Mouse (Mus musculus): ENCODE data around the gene Anapc5.

Gene Anapc5

DNA sequence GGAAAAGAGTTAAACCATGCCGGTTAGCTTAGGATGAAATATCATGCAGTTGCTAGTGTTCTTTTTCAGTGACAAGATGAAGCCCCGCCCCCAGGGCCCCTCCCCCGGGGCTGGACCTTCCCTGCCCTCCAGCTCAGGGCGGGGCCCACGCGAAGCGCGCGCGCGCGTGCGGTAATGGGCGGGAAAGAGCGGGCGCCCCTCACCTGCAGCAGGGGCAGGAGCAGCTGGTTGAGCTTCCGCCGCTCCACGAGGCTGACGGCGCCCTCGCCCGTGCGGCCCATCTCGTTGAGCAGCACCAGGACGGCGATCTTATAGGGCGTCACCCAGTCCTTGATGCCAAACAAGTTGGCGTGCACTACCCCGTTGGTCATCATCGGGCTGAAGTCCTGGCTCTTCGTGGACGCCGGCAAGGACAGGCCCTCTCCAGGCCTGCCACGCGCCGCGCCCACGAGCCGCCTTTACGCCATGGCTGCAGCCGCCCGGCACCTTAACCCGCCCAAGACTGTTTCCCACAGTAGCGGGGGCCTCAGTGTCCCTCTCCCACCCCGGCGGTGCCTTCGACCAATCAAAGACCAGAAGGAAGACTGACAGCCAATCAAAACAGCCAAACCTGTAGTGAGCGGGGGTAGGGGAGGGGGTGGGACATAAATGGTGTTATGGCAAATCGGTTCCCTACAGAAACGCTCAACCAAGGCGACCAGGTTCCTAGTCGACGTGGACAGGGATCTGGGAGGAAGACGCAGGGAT, at the start of gene Anapc5:
Gene Anapc5, minus strand, starts transcription at position 563 of the 747 bp plus-strand sequence.
- DNase-seq (ENCODE audit: low spot score) = peak; percentile 62

DNA sequence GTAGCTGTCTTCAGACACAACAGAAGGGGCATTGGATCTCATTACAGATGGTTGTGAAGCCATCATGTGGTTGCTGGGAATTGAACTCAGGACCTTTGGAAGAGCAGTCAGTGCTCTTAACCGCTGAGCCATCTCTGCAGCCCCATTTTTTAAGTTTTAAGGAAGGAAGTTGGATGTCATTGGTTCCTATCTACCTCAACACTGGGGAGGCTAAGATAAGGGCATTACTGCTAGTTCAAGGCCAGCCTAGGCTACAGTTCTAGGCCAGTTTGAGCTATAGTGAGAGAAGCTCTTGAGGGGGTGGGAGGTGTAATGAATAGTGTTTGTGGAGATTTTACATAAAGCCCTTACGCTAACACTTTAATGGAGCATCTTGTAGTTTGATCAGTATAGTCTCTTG, 41.9 kb upstream of the Anapc5 start:
- no peak for DNase-seq (ENCODE audit: low spot score)

DNA sequence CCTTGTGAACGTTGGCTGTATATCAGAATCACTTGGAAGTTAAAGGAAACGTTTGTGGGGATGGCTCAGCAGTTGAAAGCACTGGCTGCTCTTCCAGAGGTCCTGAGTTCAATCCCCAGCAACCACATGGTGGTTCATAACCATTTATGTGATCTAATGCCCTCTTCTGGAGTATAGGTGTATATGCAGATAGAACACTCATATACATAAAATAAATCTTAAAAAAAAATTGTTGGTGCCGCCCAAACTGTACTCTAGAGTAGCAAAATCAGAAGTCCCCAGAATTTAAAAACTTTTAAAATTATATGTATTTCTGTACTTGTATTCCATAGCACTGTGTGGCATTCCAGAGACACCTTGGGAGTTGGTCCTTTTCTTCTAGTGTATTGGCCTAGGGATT, 34.7 kb upstream of the Anapc5 start:
- no peak for DNase-seq (ENCODE audit: low spot score)

DNA sequence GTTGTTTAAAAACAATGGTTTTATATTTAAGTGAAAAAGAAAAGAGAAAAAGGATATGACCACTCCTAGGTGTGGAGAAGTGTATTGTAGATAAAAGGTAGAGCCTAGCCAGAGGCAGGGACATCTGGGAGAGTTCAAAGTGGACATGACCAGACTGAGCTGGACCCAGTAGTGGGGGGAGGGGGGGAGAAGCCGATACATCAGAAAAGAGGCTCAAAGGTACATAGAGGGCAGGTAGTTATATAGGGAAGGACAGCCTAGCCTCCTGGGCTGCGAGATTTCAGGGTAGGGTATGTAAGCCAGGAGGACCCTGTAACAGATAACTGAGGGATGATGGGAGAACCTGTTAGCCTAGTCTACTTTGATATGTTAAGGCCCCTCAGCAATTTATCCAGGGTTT, 31.5 kb upstream of the Anapc5 start:
- no peak for DNase-seq (ENCODE audit: low spot score)

DNA sequence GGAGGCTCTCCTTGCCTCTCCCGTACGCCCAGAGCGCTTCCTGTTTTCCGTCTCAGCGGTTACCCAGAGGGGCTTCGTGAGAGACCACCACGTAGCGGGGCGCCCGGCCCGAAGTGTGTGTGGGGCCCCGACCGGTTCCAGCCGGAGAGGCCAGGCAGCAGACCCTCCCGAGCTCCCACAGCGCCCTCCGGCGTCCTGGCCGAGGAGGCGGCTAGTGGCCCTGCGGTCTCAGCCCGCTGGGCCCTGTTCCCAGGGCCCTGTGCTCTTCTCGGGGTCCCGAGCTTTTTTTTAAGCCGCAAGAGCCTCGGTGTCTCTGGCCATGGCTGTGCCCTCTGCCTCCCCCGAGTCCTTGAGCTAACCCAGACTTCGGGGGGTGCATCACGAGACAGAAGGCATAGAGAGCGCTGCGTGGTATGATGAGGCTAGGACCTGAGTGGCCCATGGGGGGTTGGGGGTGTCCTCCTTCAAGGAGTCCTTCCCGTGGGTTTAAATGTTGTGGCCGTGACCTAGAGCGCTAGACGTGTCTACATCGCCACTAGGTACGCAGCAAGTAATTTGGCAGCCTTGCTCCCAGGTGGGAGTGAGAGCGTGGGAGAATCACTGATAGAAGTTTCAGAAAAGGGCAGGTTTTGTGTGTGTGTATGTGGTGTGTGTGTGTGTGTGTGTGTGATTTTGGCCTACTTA, 29.3 kb upstream of the Anapc5 start:
- DNase-seq (ENCODE audit: low spot score) = no peak

DNA sequence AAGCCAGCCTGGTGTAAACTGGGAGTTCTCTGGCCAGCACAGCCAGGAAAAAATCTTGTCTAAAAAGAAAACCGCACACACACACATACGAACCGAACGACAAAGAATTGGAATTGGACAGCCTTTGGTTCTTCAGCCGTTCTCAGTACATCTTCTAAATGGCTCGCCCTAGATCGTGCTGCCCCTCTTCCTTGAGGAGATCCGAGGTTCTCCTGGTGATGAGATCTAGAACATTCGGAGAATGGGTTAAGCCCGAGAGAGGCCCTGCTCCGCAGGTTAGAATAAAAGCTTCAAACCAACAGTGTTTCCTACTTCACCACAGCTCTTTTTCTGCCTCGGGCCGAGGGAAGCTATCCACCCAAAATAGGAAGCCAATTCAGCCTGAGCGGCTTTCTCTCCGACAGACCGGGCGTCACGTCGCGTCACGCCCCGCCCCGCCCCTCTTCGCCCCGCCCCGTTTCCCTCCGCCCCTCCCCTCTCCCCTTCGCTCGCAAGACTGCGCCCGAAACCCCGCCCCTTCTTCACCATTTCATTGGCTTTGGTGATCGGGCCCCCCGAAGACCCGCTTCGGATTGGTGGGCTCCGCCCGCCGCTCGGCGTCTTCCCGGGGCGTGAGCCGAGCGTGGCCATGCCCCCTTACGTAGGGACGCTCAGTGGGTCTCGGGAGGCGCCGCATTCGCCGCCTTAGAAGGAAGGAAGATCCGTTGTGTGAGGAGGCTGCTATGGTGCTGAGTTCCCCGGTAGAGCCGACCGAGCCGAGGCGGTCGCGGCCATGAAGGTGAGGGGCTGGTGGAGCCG, 28.6 kb upstream of the Anapc5 start, which contains the start of gene Rnf34:
Gene Rnf34, plus strand, starts transcription at position 528 of the 798 bp plus-strand sequence.
- DNase-seq (ENCODE audit: low spot score) = peak; percentile 81

DNA sequence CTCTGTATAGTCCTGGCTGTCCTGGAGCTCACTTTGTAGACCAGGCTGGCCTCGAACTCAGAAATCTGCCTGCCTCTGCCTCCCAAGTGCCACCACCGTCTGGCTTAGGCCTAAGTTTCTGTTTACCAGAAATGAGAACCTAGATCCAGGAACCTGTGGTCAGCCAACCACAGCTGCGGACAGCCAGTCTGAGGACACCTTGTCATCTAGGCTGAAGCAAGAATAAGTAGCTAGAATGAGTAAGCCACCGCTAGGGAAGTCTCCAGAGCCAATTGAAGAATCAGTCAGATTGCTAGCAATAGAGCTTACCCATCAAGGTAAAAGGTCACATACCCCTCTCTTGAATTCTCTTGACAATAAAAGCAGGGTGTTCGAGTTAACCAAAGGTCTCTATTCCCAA, 22.7 kb upstream of the Anapc5 start:
- no peak for DNase-seq (ENCODE audit: low spot score)

DNA sequence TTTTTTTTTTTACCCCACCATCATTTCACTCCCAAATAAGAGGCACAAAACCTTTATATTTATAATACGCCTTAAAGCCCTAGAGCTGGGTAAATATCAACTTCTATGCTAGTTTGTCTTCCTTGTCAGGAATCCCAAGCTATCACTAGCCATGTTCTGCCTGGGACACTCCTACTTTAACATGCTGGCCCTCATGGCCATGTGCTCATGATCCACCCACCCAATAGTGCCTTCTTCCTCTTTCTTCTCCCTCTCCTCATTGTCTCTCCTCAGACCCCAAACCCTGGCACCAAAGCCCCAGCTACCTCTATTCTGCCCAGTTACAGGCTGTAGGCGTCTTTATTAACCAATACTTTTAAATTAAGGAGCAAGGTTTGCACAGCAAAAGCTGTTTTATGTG, 20.0 kb upstream of the Anapc5 start:
- DNase-seq (ENCODE audit: low spot score) = no peak

DNA sequence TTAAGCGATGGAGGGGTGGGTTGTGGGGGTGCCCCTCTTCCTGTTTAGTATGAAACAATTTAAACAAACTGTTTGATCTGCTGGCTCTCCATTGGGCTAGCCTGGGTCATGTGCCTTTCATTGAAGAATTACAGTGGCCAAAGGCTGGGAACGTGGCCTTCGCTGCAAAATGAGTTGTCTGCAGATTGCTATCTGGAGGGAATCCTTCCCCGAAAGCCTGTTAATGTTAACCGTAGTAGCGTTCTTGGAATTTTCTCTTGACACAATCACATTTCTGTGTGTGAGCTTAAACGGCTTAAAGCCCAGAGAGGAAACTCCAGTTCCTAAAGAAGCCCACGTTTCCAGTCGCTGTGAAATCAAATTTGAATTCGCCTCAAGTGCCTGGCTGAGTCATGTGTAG, 11.9 kb upstream of the Anapc5 start:
- no peak for DNase-seq (ENCODE audit: low spot score)

DNA sequence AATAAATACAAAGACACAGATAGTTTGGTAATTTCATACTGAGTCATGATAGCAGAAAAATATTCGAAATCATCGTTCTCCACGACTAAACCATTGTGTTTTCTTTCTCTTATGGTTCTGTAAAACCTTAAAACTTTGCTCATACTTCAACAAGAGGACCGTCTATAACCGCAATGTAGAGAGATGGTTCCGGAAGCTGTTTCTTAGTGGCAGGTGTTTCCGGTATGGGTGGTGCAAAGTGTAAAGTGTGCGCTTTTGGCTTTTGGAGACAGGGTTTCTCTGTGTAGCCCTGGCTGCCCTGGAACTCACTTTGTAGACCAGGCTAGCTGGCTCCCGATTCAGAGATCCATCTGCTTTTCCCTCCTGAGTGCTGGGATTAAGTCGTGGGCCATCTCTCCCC, 11.4 kb upstream of the Anapc5 start:
- no peak for DNase-seq (ENCODE audit: low spot score)

DNA sequence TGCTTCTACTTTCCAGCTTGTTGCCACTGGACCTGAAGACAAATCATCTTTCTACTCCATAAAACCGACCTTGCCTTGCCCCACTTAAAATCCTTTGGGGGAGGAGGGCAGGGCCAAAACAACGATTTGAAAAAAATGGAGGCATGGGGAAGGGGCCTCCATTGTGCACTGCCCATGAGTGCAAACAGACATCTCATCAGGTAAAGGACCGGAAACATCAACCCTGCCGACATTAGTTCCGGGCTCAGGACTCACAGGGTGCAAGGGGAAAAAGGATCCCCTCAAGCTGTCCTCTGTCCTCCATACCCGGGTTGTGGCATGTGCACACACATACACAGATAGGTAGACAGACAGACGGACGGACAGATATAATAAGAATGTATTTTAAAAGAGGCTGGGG, 4.0 kb upstream of the Anapc5 start:
- no peak for DNase-seq (ENCODE audit: low spot score)

DNA sequence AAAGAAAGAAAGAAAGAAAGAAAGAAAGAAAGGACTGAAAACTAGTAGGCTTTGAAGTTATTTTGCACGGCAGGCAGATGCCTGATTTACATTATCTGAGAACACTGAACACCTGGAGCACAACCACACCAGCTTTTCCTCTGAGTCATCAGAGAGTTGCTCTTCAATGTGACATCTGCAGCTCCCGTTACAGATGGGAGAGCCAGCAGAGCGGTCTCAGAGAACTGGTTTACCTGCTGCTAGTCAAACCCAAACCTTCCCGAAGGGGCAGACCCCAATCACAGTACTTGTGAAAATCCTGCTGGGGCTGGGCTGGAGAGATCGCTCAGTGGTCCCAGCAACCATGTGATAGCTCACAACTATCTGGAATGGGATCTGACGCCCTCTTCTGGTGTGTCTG, 3.3 kb upstream of the Anapc5 start:
- DNase-seq (ENCODE audit: low spot score) = no peak

DNA sequence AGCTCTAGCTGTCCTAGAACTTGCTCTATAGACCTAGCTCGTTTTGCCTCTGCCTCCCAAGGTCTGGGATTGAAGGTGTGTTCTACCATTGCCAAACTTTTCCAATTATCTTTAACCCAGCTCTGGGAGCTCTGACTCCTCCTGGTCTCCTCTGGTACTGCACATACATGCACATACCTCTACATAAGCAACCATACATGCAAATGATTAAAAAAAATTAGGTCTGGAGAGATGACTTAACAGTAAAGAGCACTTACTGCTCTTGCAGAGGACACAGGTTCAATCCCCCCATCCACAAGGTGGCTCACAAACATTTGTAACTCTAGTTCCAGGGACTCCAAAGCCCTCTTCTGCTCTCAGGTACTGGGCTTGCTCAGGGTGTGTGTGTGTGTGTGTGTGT, 2.8 kb upstream of the Anapc5 start:
- no peak for DNase-seq (ENCODE audit: low spot score)

DNA sequence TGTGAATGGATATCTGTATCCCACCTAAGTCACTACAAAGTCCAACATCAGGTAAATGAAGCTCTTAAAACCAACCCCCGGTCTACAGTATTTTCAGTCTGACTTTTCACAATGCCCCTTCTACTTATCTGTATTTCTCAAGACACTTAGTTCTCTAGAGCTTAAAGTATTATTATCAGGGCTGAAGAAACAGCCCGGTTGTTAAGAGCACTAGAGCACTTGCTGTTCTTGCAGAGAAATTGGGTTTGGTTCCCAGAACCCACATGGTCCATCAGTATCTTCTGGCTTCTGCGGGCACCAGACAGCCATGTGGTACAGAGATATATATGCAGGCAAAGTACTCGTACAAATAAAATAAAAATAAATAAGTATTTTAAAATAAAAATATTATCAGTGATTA, 1.3 kb upstream of the Anapc5 start:
- DNase-seq (ENCODE audit: low spot score) = no peak

DNA sequence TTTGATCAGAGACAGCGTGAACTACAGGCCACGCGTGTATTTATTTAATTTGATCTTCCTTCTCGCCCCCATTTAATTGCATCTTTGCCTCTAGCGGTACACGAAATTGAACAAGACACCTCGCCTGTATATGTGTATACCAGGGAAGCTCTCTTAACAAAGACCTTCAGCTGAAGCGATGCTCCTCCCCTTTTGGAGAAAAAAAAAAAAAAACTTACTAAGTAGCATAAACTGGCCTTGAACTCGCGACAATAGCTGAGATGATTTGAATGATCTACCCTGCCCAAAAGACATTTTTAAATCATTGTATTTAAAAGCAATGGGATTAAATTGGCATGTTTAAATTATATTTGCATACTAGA, 366 bp upstream of the Anapc5 start:
- DNase-seq (ENCODE audit: low spot score) = no peak

DNA sequence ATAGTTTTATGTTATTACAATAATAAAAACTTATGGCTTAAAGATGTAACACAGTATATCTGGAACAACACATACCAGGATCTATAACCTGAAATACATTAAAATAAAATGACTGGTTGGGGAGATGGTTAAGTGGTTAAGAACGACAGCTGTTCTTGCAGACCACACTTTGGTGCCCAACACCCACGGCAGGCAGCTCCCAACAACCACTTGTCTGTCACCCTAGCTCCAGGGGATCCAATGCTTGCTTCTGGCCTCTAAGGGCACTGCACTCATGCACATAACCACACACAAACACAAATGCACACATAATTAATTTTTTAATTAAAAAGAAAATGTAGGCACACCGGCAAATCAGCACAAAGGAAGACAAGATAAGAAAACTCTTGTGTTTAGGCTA, 8.4 kb downstream of the Anapc5 start:
- DNase-seq (ENCODE audit: low spot score) = no peak

DNA sequence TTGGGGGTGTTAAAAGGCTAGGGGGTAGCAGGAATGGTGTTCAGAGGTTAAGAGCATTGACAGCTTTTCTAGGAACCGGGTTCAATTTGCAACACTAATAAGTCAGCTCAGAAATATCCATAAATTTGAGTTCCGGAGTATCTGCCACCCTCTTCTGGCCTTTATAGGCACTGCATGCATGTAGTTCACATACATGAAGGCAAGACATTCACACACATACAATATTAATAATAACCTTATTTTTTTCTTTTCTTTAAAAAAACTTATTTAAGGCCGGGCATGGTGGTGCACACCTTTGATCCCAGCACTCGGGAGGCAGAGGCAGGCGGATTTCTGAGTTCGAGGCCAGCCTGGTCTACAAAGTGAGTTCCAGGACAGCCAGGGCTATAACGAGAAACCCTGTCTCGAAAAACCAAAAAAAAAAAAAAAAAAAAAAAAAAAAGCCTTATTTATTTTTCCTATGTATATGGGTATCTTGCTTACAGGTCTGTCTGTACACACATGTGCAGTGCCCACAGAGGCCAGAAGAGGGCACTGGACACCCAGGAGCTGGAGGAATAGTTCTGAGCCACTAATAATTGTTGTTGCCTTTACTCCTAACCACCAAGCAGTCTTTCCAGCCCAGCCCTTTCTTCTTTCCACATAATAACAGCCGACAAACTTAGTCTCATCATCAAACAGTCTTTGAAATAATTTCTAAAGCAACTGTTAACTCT, 9.6 kb downstream of the Anapc5 start:
- DNase-seq (ENCODE audit: low spot score) = no peak

DNA sequence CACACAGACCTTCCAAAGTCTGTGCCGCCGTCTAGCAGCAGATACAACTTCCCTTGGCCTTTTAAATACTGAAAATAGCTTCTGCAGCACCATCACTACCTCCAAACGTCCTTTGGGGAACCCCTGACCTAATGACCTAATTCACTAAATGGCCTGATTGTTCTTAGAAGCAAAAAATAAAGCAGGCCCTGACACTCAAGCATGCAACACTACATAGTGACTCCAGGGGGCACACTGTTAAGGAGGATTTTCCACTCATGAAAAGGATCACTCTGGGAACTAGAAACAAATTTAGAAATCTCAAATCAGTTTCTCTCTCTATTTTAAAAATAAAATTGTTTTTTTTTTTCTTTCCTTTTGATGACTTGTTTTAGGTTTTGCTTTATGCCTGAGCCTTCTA, 15.6 kb downstream of the Anapc5 start:
- no peak for DNase-seq (ENCODE audit: low spot score)

DNA sequence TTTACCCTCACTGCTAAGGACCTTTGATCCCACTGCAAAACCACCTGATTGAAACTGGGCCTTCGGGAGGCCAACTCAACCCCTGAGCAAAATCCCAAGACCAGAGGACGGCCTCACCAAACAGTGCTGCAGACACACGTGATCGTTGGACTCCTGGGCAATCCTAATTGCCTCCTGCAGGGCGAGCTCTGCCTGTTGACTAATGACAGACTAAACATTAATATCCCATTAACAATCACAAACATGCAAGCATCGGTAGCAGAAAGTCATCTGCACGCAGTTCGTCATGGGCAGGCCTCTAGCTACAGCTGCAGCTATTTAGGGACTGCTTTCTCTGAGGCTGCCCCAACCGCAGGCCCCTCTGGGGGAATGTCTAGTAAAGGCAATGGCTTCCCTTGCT, 18.4 kb downstream of the Anapc5 start:
- DNase-seq (ENCODE audit: low spot score) = no peak

DNA sequence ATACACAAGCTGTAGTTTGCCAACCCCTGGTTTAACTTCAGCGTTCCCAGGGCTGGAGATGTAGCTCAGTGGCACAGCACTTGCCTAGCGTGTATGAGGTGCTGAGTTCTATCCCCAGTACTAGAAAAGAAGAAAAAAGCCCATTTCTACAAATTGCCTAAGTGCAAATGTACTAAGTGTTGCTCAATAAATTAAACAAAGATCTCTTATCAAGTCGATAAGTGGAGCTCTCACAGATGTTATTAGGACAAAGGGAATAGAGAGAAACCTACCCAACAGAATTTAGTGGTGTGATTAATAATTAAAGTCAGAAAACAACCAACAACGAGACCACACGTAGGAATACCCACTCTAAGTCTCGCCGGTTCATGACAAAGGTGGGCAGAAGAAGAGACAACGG, 19.5 kb downstream of the Anapc5 start:
- no peak for DNase-seq (ENCODE audit: low spot score)

DNA sequence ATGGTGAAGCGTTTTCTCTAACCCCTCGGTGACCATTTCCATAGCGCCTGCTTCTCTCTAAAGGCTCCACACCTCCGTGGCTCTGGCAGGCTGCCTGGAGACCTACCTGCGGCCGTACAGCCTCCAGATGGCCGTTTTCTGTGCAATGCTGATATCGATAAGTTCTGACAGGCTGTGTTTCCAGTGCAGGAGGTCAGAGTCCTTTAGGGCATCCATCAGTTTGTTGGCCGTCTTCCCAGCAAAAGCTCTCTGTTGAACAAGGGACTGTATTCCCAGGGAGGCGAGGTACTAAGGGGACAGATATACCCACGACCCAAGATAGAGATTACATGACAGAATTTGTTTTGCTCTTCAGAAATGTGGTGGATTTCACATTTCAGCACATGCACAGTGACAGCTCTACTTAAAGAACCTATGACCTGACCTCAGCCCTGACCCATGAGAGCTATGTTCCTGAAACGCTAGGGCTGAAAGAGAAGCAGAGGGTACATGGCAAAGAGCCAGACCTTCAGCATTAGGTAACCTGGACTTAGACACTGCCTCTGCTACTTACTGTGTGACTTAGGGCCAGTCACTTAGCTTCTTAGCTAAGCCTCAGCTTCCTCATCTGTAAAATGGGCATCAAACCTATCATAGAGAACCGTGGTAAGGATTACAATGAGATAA, 20.7 kb downstream of the Anapc5 start:
- no peak for DNase-seq (ENCODE audit: low spot score)
